Mouse (Mus musculus) left cerebral cortex, adult 2 months (tissue): ENCODE measurements at regions not wholly inside any gene's neighbourhood (a gene's known extent, or its start where the extent isn't known, plus 50 kb on each side); places are given as distances from the start of the nearest gene placed in this dataset.

Source experiments
- DNase-seq, 2 experiments: peaks; one replicate each; pipeline ENCODE4 v3.0.0; 2021 to 2022; ENCODE audit warnings: low spot score in 2 of 2, mixed read lengths in 1 of 2; ENCODE audit errors: extremely low spot score in 1 of 2
- H3K27ac ChIP-seq: fragments of 200-600 bp; 2 replicates; pipeline ENCODE4 v1.8.1; 2022
- H3K4me3 ChIP-seq: fragments of 200-600 bp; 2 replicates; pipeline ENCODE4 v1.8.1; 2022
- CTCF ChIP-seq: fragments of 200-600 bp; IDR thresholded peaks from 2 replicates; pipeline ENCODE4 v1.8.1; 2022; ENCODE audit warnings: antibody characterized with exemption, mild to moderate bottlenecking, moderate library complexity
- intact Hi-C: fragments of 180-260 bp; cut with DNase I; formaldehyde crosslinking; loops from one replicate; pipeline ENCODE4 v1.15.1; 2025

- peak in 1 of 2 experiments; percentile 53 for DNase-seq
- intact Hi-C loops: loop anchor here (2.0 kb wide), 1 partner anchor 34 kb away; no protein-coding TSS in a partner anchor
- TF ChIP-seq CTCF: no peak
- H3K27ac ChIP-seq: peak overlapping the region; percentile 40; the same call in 1 of the 2 replicates
- no peak overlapping the region for H3K4me3 ChIP-seq
Measured at GRCm38 (mm10) chr11:113016801-113017715, 235.0 kb downstream of the Sox9 start.

- no peak for TF ChIP-seq CTCF
- intact Hi-C loops: no loop called here
- H3K4me3 ChIP-seq: no peak overlapping the region
- DNase-seq: no peak
- H3K27ac ChIP-seq: no peak overlapping the region
Measured at GRCm38 (mm10) chr11:113021533-113021932, 239.5 kb downstream of the Sox9 start.

- no peak for TF ChIP-seq CTCF
- Histone ChIP-seq H3K27ac (no peak overlapping the region), H3K4me3 (no peak overlapping the region)
- DNase-seq: no peak
- intact Hi-C loops: loop anchor here (5.0 kb wide), 1 partner anchor 100 kb away; no protein-coding TSS in a partner anchor
Measured at GRCm38 (mm10) chr11:113026994-113027393, 245.0 kb downstream of the Sox9 start.

- no peak for TF ChIP-seq CTCF
- intact Hi-C loops: loop anchor here (5.0 kb wide), 1 partner anchor 101 kb away; no protein-coding TSS in a partner anchor
- no peak overlapping the region for H3K4me3 ChIP-seq
Measured at GRCm38 (mm10) chr11:113028235-113028919, 246.4 kb downstream of the Sox9 start.

GRCm38 (mm10) chr11:113031405-113031804 is 249.4 kb downstream of the Sox9 start:
- no peak overlapping the region for H3K4me3 ChIP-seq
- H3K27ac ChIP-seq: no peak overlapping the region
- no peak for DNase-seq
- intact Hi-C loops: no loop called here
- TF ChIP-seq CTCF: no peak

More at GRCm38 (mm10) chr11:113028235-113028919, 246.4 kb downstream of the Sox9 start:
- H3K27ac ChIP-seq: no peak overlapping the region
- DNase-seq: no peak

GRCm38 (mm10) chr11:113032487-113033228 is 250.6 kb downstream of the Sox9 start:
- DNase-seq: no peak
- intact Hi-C loops: no loop called here
- no peak for TF ChIP-seq CTCF
- Histone ChIP-seq H3K27ac (no peak overlapping the region), H3K4me3 (no peak overlapping the region)

- H3K4me3 ChIP-seq: no peak overlapping the region
- intact Hi-C loops: no loop called here
- no peak for TF ChIP-seq CTCF
Measured at GRCm38 (mm10) chr11:113034911-113035310, 252.9 kb downstream of the Sox9 start.

GRCm38 (mm10) chr11:113037736-113038135 is 255.7 kb downstream of the Sox9 start:
- TF ChIP-seq CTCF: no peak
- intact Hi-C loops: no loop called here
- no peak for DNase-seq
- Histone ChIP-seq H3K27ac (no peak overlapping the region), H3K4me3 (no peak overlapping the region)

More at GRCm38 (mm10) chr11:113034911-113035310, 252.9 kb downstream of the Sox9 start:
- no peak for DNase-seq
- no peak overlapping the region for H3K27ac ChIP-seq

- intact Hi-C loops: no loop called here
- DNase-seq: no peak
- no peak overlapping the region for H3K4me3 ChIP-seq
- no peak overlapping the region for H3K27ac ChIP-seq
- TF ChIP-seq CTCF: no peak
Measured at GRCm38 (mm10) chr11:113042710-113043109, 260.7 kb downstream of the Sox9 start.

GRCm38 (mm10) chr11:113046200-113047051 is 264.4 kb downstream of the Sox9 start:
- H3K27ac ChIP-seq: no peak overlapping the region
- no peak for TF ChIP-seq CTCF
- intact Hi-C loops: no loop called here
- H3K4me3 ChIP-seq: no peak overlapping the region
- DNase-seq: peak; percentile 25 to 64

GRCm38 (mm10) chr11:113048158-113048557 is 266.1 kb downstream of the Sox9 start:
- TF ChIP-seq CTCF: no peak
- intact Hi-C loops: no loop called here
- Histone ChIP-seq H3K4me3 (no peak overlapping the region), H3K27ac (0 out of 2 replicates have a peak overlapping the region, but pooled peaks have one; percentile 24)
- DNase-seq: no peak
